In genomic region chr2:173205563-173206099, GRCm38 (mm10) we compare ENCODE assay signal across 22 mouse cellular contexts. TPM values are rescaled to one million over a fixed set of nuclear protein-coding genes. Genes with fewer than 3 reads are reported as not detected.
DNase-seq lines count a peak whose midpoint lies in the region; ATAC-seq and TF ChIP-seq lines count a peak whose summit lies in the region.
"Had no signal": no experiment of that assay in that cellular context is flagged by ENCODE, and none has a peak within 500 bp of the region (broad histone marks: within the 10 kb centered on the region; RNA-seq: fewer than 3 reads in every experiment).

No protein-coding gene starts in this region.

- no peak overlapping the region for H3K4me3 ChIP-seq in liver, embryonic 11.5 days (ENCODE audit: low read depth, low read length)
- no peak overlapping the region for H3K4me3 ChIP-seq in cerebellum, adult 2 months (replicated peaks; ENCODE audit: insufficient read depth, low read depth, low read length)
- H3K4me3 ChIP-seq: gastrocnemius, adult 2 months had no signal

- no peak for TF ChIP-seq POLR2A in cerebellum, adult 2 months (IDR thresholded peaks at IDR 0.05; ENCODE audit: borderline replicate concordance, insufficient read depth, low read length)

- no peaks in the 10 kb centered on the region for H3K4me1 ChIP-seq in liver, embryonic 11.5 days (replicated peaks; ENCODE audit: control insufficient read depth, insufficient read depth, low read length)
- no peaks in the 10 kb centered on the region for H3K4me1 ChIP-seq in cerebellum, adult 2 months (ENCODE audit: control insufficient read depth, insufficient read depth, low read length)

- DNase-seq in liver, embryonic 11.5 days (ENCODE audit: low spot score) = peak; percentile 17
- DNase-seq in liver = no peak
- DNase-seq in ES-CJ7 (ENCODE audit: low read depth, low spot score) = peak; percentile 78
- peak; percentile 71 for DNase-seq in WW6 (ENCODE audit: low read depth, low spot score)
- peak; percentile 45 for DNase-seq in testis, postnatal 10 days (ENCODE audit: low spot score)
- DNase-seq in adrenal gland, postnatal 10 days = no peak
- DNase-seq in cerebellum, adult 2 months = no peak
- DNase-seq: cerebellum, adult 9-10 months; gastrocnemius, adult 2 months; heart, postnatal 36 days; kidney, adult 18-20 months; kidney, postnatal 10 days; thymus, adult 18-20 months had no signal

- no peak overlapping the region for H3K9ac ChIP-seq in liver, embryonic 11.5 days (ENCODE audit: low read depth, low read length)

- no peak for ATAC-seq in liver, embryonic 11.5 days (replicated peaks; ENCODE audit: low FRiP score)
- ATAC-seq: hindbrain, embryonic 16.5 days had no signal

- no peak overlapping the region for H3K27ac ChIP-seq in liver, embryonic 11.5 days (ENCODE audit: low read depth, low read length)
- H3K27ac ChIP-seq in cerebellum, adult 2 months (ENCODE audit: insufficient read depth, low read length) = no peak overlapping the region
- H3K27ac ChIP-seq: gastrocnemius, adult 2 months had no signal

- no peak for TF ChIP-seq CTCF in cerebellum, adult 2 months (IDR thresholded peaks at IDR 0.05; ENCODE audit: borderline replicate concordance, insufficient read depth, low read depth, low read length)

- 87% methylated on average over 14 of the region's 14 CpGs for WGBS in liver, embryonic 11.5 days
- WGBS in cerebellum, adult 2 months = 91% methylated on average over 14 of the region's 14 CpGs

- H3K4me2 ChIP-seq in liver, embryonic 11.5 days = no peak overlapping the region

- 0 out of 2 replicates have a peak, but pooled peaks cover 3% of the 10 kb centered on the region for H3K9me3 ChIP-seq in liver, embryonic 11.5 days (ENCODE audit: control insufficient read depth, low read length)

- no peaks in the 10 kb centered on the region for H3K36me3 ChIP-seq in liver, embryonic 11.5 days (ENCODE audit: control insufficient read depth, insufficient read depth, low read length)

- no peaks in the 10 kb centered on the region for H3K27me3 ChIP-seq in liver, embryonic 11.5 days (replicated peaks; ENCODE audit: control insufficient read depth, insufficient read depth, low read length)
- no peaks in the 10 kb centered on the region for H3K27me3 ChIP-seq in cerebellum, adult 2 months (ENCODE audit: control insufficient read depth, insufficient read depth, low read length)

RNA-seq across cellular contexts. Expression of gene Zbp1, which starts 13.1 kb away (rescaled TPM):
- polyA plus RNA-seq in liver, embryonic 11.5 days (2014; fragmentation: Nextera tagmentation; extraction: Ambion mirVana) = not detected in 2 replicates
- total RNA-seq in adrenal gland, postnatal 10 days (2021) = 1 to 10 TPM in 1 of 2 experiments, under 1 TPM in 1; 0.90 to 2.3 TPM
- 0.25 and 0.74 TPM in 2 replicates for polyA plus RNA-seq in cerebellum, adult 2 months (2012; rRNA removed)
- total RNA-seq: gastrocnemius, adult 2 months; layer of hippocampus, postnatal 25 days; MEL had no signal
- polyA plus RNA-seq: heart, embryonic 14.5 days; hindbrain, embryonic 16.5 days; neural tube, embryonic 11.5 days had no signal

RNA-seq across cellular contexts. Expression of gene Pck1, which starts 52.8 kb away (rescaled TPM):
- polyA plus RNA-seq in liver, embryonic 11.5 days (2014; fragmentation: Nextera tagmentation; extraction: Ambion mirVana) = 0.17 and 0.23 TPM in 2 replicates
- total RNA-seq in adrenal gland, postnatal 10 days (2021) = 1,000 to 10,000 TPM in 1 of 2 experiments, 100 to 1,000 TPM in 1; 954 to 1,859 TPM
- not detected in 2 replicates for polyA plus RNA-seq in cerebellum, adult 2 months (2012; rRNA removed)
- total RNA-seq: granulocyte monocyte progenitor cell, adult 5-6 weeks; layer of hippocampus, adult 18-20 months; layer of hippocampus, postnatal 25 days; left cerebral cortex, postnatal 10 days; MEL; monocyte, adult 5-6 weeks had no signal
- polyA plus RNA-seq: heart, embryonic 14.5 days; hindbrain, embryonic 16.5 days; neural tube, embryonic 11.5 days had no signal

Comparison
In these comparisons a context has a peak if more than half of its experiments do, and no peak if none do; other contexts are left out.
1. DNase-seq: peak in liver, embryonic 11.5 days (single experiment), ES-CJ7 (single experiment), WW6 (single experiment) and testis, postnatal 10 days (single experiment); none in liver (single experiment), adrenal gland, postnatal 10 days (single experiment) and cerebellum, adult 2 months (0 of 2).